Mouse (Mus musculus): Measurements from ENCODE around the gene Hcls1. TPM values are rescaled to one million over a fixed set of nuclear protein-coding genes. Genes with fewer than 3 reads are reported as not detected.

Gene Hcls1
- polyA plus RNA-seq, 1 experiment = 19.3 TPM

DNA sequence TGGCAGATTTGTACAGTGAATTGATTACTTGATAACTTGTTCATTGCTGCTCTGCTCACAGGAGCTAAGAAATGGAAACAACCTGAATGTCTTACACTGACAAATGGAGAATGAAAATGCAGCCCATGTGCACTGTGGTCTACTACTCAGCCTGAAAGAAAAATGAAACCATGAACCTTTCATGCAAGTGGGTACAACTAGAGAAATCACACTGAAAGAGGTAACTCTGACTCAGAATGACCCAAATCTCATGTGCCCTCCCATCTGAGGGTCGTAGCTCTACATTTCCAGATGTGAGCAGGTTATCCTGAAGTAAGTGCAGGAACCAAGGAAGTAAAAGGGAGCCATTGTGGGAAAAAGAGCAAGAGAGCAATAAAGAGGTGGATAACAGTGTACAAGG lies 49.0 kb downstream of the Hcls1 start:
- 72% methylated on average over 1 of the region's 1 CpGs for WGBS

GRCm38 (mm10) chr16:36985636-36986042 lies 50.9 kb downstream of the Hcls1 start:
- DNase-seq (ENCODE audit: low read depth, low spot score) = no peak
- 45% methylated on average over 5 of the region's 5 CpGs for WGBS

More for the DNA sequence above, 49.0 kb downstream of the Hcls1 start:
- no peak for DNase-seq (ENCODE audit: low read depth, low spot score)

GRCm38 (mm10) chr16:36987399-36987798 lies 52.6 kb downstream of the Hcls1 start:
- 75% methylated on average over 2 of the region's 2 CpGs for WGBS
- DNase-seq (ENCODE audit: low read depth, low spot score) = no peak

GRCm38 (mm10) chr16:36988066-36988465 lies 53.3 kb downstream of the Hcls1 start:
- no peak for DNase-seq (ENCODE audit: low read depth, low spot score)

GRCm38 (mm10) chr16:36989493-36989892 lies 54.7 kb downstream of the Hcls1 start:
- WGBS = 65% methylated on average over 8 of the region's 8 CpGs

DNA sequence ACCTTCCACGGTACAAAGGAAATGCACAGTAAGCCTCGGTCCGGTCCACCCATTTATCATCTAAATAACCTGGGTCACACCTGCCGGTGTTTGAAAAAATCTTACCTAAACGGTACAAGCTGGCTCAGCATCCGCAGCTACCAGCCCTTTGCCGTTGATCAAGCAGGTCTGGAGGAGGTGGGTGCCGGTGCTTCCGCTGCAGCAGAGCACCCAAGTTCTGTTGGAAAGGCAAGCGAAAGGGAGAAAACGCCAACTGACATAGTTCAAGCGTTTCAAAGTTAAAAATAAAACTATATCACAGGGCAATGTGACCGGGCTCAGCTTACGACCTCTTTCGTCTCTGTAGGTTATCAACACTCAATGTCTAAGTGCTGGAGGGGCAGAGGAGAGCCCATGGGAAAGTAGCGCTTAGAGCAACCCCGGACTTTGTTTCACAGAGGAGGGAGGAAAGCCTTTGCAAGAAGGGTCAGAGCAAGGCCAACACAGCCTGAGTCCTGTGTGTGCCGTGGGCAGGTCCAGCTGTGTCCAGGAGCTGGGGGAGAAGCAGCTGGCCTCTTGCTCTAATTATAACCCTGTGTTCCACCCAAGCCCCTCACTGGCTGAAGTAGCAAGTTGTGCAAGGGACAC lies 55.3 kb downstream of the Hcls1 start, which contains the start of gene Fbxo40:
Gene Fbxo40, minus strand, starts transcription at position 469 of the 627 bp plus-strand sequence.
- WGBS = 58% methylated on average over 18 of the region's 18 CpGs
- no peak for DNase-seq (ENCODE audit: low read depth, low spot score)

More at GRCm38 (mm10) chr16:36989493-36989892, 54.7 kb downstream of the Hcls1 start:
- DNase-seq (ENCODE audit: low read depth, low spot score) = no peak

DNA sequence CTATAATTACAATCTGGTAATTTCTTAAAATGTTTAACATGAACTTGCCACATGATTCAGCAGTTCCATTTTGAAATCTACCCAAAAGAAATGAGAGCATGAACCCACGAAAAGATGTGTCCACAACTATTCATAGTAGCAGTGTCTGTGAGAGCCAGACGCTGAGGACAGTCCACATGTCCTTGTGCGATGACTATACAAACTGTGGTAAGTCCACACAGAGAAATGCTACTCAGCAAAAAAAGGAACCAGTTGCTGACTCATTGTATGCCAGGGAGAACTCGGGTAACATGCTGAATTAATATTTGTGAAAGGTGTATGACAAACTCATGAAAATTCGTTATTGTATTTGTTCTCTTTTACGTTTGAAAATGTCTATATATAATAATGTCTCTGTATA lies 62.9 kb downstream of the Hcls1 start:
- WGBS = 54% methylated on average over 6 of the region's 6 CpGs
- no peak for DNase-seq (ENCODE audit: low read depth, low spot score)

GRCm38 (mm10) chr16:36999366-36999972 lies 64.7 kb downstream of the Hcls1 start:
- DNase-seq (ENCODE audit: low read depth, low spot score) = no peak
- WGBS = 84% methylated on average over 9 of the region's 9 CpGs

DNA sequence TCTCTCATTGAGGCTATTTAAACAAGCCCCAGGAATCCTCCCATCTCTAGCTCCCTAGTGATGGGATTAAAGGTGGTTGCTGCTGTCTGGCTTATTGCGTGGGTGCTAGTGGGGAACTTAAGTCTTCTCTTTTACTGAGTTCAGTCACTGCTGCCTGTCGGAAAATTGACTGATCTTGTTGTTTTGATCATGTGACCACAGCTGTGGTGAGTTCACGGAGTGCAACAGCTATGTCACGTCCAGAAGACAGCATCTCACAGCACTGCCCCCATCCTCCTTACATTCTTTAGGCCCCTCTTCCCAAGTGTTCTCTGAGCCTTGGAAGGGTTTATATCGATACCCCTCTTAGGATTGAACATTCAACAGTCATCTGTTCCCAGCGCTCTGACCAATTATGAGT lies 74.5 kb downstream of the Hcls1 start:
- DNase-seq (ENCODE audit: low read depth, low spot score) = no peak
- 70% methylated on average over 6 of the region's 6 CpGs for WGBS

DNA sequence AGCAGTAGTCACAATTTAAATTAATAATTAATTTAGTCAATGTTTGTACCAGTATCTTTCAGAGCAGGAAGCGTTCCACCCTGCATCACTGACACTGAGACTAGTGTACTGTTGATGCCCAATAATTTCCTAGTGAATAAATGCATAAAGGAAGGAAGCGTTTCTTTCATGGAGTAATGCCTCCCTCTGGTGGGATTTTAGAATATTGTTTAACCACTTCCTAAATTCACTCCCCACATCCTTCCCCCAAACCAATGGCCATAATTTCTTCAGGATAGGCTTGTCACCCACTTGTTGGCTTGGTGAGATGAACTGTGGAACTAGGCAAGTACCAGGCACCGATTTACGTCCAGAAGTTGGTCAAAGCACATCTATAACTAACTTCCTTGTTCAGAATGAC lies 75.6 kb downstream of the Hcls1 start:
- WGBS = 36% methylated on average over 4 of the region's 4 CpGs
- peak; percentile 28 for DNase-seq (ENCODE audit: low read depth, low spot score)

- DNase-seq (ENCODE audit: low read depth, low spot score) = peak; percentile 85
- 2% methylated on average over 30 of the region's 30 CpGs for WGBS
These were observed 76.5 kb downstream of the Hcls1 start, which contains the start of gene Polq for GRCm38 (mm10) chr16:37011061-37011921. Polq (plus strand) TSS chr16:37011786.

- 1% methylated on average over 26 of the region's 26 CpGs for WGBS
- no peak for DNase-seq (ENCODE audit: low read depth, low spot score)
These were observed 77.1 kb downstream of the Hcls1 start for GRCm38 (mm10) chr16:37011922-37012289.

DNA sequence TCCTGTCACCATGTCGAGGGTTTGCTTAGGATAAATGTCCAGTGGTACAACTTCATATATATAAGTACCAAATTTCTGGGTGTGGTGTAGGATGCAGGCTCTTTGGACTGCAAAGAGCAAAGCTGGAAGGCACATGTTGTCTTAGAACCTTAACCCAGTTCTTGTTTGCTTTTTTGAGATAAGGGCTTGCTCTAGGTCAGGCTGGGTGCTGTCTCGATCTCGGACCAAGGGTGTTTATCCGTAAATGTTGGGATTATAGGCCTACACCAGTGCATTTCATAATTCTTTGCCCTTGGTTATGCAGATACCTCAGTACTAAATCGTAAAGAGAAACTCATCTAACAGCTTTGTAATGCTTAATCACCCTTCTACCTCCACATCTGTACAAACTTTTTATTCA lies 77.6 kb downstream of the Hcls1 start:
- whole genome bisulfite sequencing = 23% methylated on average over 5 of the region's 5 CpGs
- DNase-seq (ENCODE audit: low read depth, low spot score) = no peak

Other genes starting within 250 kb of the Hcls1 start
- gene Ildr1, start 241.0 kb upstream of the Hcls1 start, polyA plus RNA-seq (2012; rRNA removed) = 4.4 and 7.4 TPM in 2 replicates
- 0.62 and 2.4 TPM in 2 replicates for gene Slc15a2, start 150.0 kb upstream of the Hcls1 start, polyA plus RNA-seq (2012; rRNA removed)
- gene Iqcb1, start 106.6 kb upstream of the Hcls1 start, polyA plus RNA-seq (2012; rRNA removed) = 1.1 and 1.2 TPM in 2 replicates
- 2.1 and 4.7 TPM in 2 replicates for gene Eaf2, start 60.0 kb upstream of the Hcls1 start, polyA plus RNA-seq (2012; rRNA removed)
- gene Golgb1, start 59.8 kb upstream of the Hcls1 start, polyA plus RNA-seq (2012; rRNA removed) = 57.5 and 62.7 TPM in 2 replicates
- gene Fbxo40, start 55.5 kb downstream of the Hcls1 start, polyA plus RNA-seq (2012; rRNA removed) = 0.04 and 0.66 TPM in 2 replicates
- gene Polq, start 76.8 kb downstream of the Hcls1 start, polyA plus RNA-seq (2012; rRNA removed) = 0.90 and 1.2 TPM in 2 replicates

Measured in large intestine, adult 2 months (tissue).